Mouse (Mus musculus) heart, embryonic 10.5 days (tissue): ENCODE measurements around the gene Mroh9. TPM values are rescaled to one million over a fixed set of nuclear protein-coding genes. Genes with fewer than 3 reads are reported as not detected.

ENCODE experiments used
- DNase-seq: peaks from one replicate; pipeline ENCODE4 v3.0.0-alpha.2; 2017; ENCODE audit warnings: low spot score
- H3K27ac ChIP-seq: fragments of 300-500 bp; sonication (generic); 2 replicates; pipeline ENCODE4 v1.5.1; 2016; ENCODE audit warnings: mild to moderate bottlenecking
- H3K27me3 ChIP-seq: fragments of 300-500 bp; sonication (generic); 2 replicates; pipeline ENCODE4 v1.6.1; 2016; ENCODE audit warnings: mild to moderate bottlenecking; ENCODE audit not compliant: poor library complexity, insufficient read depth, severe bottlenecking
- H3K36me3 ChIP-seq: fragments of 300-500 bp; sonication (generic); 2 replicates; pipeline ENCODE4 v1.6.1; 2016; ENCODE audit warnings: mild to moderate bottlenecking, moderate library complexity
- H3K4me1 ChIP-seq: fragments of 300-500 bp; sonication (generic); 2 replicates; pipeline ENCODE4 v1.6.1; 2016; ENCODE audit warnings: mild to moderate bottlenecking
- H3K4me3 ChIP-seq: fragments of 300-500 bp; sonication (generic); 2 replicates; pipeline ENCODE4 v1.5.1; 2016; ENCODE audit warnings: mild to moderate bottlenecking, moderate library complexity
- H3K9me3 ChIP-seq: fragments of 300-500 bp; sonication (generic); 2 replicates; pipeline ENCODE4 v1.6.1; 2016; ENCODE audit warnings: mild to moderate bottlenecking, moderate library complexity
- WGBS: fragments of 180-500 bp; shearing (Covaris S2); methylation state at CpG from one replicate; pipeline ENCODE4 v1.1.7; 2016; 5-methylcytosine and 5-hydroxymethylcytosine counted together
- polyA plus RNA-seq: library from polyadenylated mRNA; unstranded; fragments of >200 nt; fragmentation: Nextera tagmentation; extraction: Ambion mirVana; gene quantifications from 2 replicates; pipeline ENCODE4 v1.2.1, GENCODE M21; 2016

The Mroh9 gene
- polyA plus RNA-seq, 1 experiment from 2014 or later, result not detected

- H3K27me3 ChIP-seq, result no peaks in the 10 kb centered on the region
- no peaks in the 10 kb centered on the region for H3K4me1 ChIP-seq
- no peaks in the 10 kb centered on the region for H3K36me3 ChIP-seq
- no peak for DNase-seq
- H3K9me3 ChIP-seq, result no peaks in the 10 kb centered on the region
- H3K27ac ChIP-seq, result no peak overlapping the region
- no peak overlapping the region for H3K4me3 ChIP-seq
Measured at GRCm38 (mm10) chr1:163055629-163056028, 29.8 kb downstream of the Mroh9 start.

GRCm38 (mm10) chr1:163023075-163023474, 62.4 kb downstream of the Mroh9 start:
- Histone ChIP-seq H3K27ac (no peak overlapping the region), H3K4me3 (no peak overlapping the region), H3K36me3 (no peaks in the 10 kb centered on the region), H3K4me1 (no peaks in the 10 kb centered on the region), H3K27me3 (no peaks in the 10 kb centered on the region), H3K9me3 (no peaks in the 10 kb centered on the region)
- DNase-seq, result no peak

- Histone ChIP-seq H3K27ac (no peak overlapping the region), H3K4me1 (no peaks in the 10 kb centered on the region), H3K4me3 (no peak overlapping the region), H3K36me3 (no peaks in the 10 kb centered on the region), H3K9me3 (no peaks in the 10 kb centered on the region), H3K27me3 (no peaks in the 10 kb centered on the region)
- DNase-seq, result no peak
- WGBS, result 61% methylated on average over 3 of the region's 3 CpGs
Measured at GRCm38 (mm10) chr1:163009220-163009619, 76.2 kb downstream of the Mroh9 start.

GRCm38 (mm10) chr1:163003496-163003895, 82.0 kb downstream of the Mroh9 start:
- Histone ChIP-seq H3K27ac (no peak overlapping the region), H3K4me3 (no peak overlapping the region), H3K36me3 (no peaks in the 10 kb centered on the region), H3K4me1 (no peaks in the 10 kb centered on the region), H3K9me3 (no peaks in the 10 kb centered on the region), H3K27me3 (no peaks in the 10 kb centered on the region)
- 88% methylated on average over 2 of the region's 2 CpGs for WGBS
- no peak for DNase-seq

- DNase-seq, result no peak
- no peaks in the 10 kb centered on the region for H3K36me3 ChIP-seq
- H3K4me3 ChIP-seq, result no peak overlapping the region
- 75% methylated on average over 4 of the region's 4 CpGs for WGBS
- H3K27me3 ChIP-seq, result no peaks in the 10 kb centered on the region
- no peaks in the 10 kb centered on the region for H3K9me3 ChIP-seq
- H3K27ac ChIP-seq, result no peak overlapping the region
- no peaks in the 10 kb centered on the region for H3K4me1 ChIP-seq
Measured at GRCm38 (mm10) chr1:163001271-163001829, 84.1 kb downstream of the Mroh9 start.

- H3K36me3 ChIP-seq, result no peaks in the 10 kb centered on the region
- no peak overlapping the region for H3K27ac ChIP-seq
- H3K4me3 ChIP-seq, result no peak overlapping the region
- H3K27me3 ChIP-seq, result no peaks in the 10 kb centered on the region
- H3K9me3 ChIP-seq, result no peaks in the 10 kb centered on the region
- no peaks in the 10 kb centered on the region for H3K4me1 ChIP-seq
- DNase-seq, result no peak
- 86% methylated on average over 3 of the region's 3 CpGs for WGBS
Measured at GRCm38 (mm10) chr1:162987546-162987945, 97.9 kb downstream of the Mroh9 start.

GRCm38 (mm10) chr1:162986777-162987176, 98.7 kb downstream of the Mroh9 start:
- Histone ChIP-seq H3K4me3 (no peak overlapping the region), H3K36me3 (no peaks in the 10 kb centered on the region), H3K27ac (no peak overlapping the region), H3K27me3 (no peaks in the 10 kb centered on the region), H3K4me1 (no peaks in the 10 kb centered on the region), H3K9me3 (no peaks in the 10 kb centered on the region)
- DNase-seq, result no peak
- WGBS, result 81% methylated on average over 1 of the region's 1 CpGs

GRCm38 (mm10) chr1:162986121-162986748, 99.2 kb downstream of the Mroh9 start:
- 71% methylated on average over 2 of the region's 2 CpGs for WGBS
- no peaks in the 10 kb centered on the region for H3K27me3 ChIP-seq
- H3K36me3 ChIP-seq, result no peaks in the 10 kb centered on the region
- H3K4me1 ChIP-seq, result no peaks in the 10 kb centered on the region
- DNase-seq, result no peak
- no peaks in the 10 kb centered on the region for H3K9me3 ChIP-seq
- H3K27ac ChIP-seq, result no peak overlapping the region
- no peak overlapping the region for H3K4me3 ChIP-seq

- no peak for DNase-seq
- no peaks in the 10 kb centered on the region for H3K4me1 ChIP-seq
- no peak within 1 kb of the TSS for H3K27ac ChIP-seq
- no peaks in the 10 kb centered on the region for H3K27me3 ChIP-seq
- H3K4me3 ChIP-seq, result no peak within 1 kb of the TSS
- H3K36me3 ChIP-seq, result no peaks in the 10 kb centered on the region
- 63% methylated on average over 1 of the region's 1 CpGs for WGBS
- H3K9me3 ChIP-seq, result no peaks in the 10 kb centered on the region
Measured at GRCm38 (mm10) chr1:162984428-162984827, 101.0 kb downstream of the Mroh9 start, which contains the start of gene Fmo3. Fmo3 (minus strand) TSS chr1:162984528.

Other genes starting within 250 kb of the Mroh9 start
- gene Fmo1, start 219.1 kb downstream of the Mroh9 start, polyA plus RNA-seq, result 1.7 and 2.8 TPM in 2 replicates
- gene Fmo2, start 186.9 kb downstream of the Mroh9 start, polyA plus RNA-seq, result 0.10 TPM in 1 of 2 replicates, not detected in the other
- not detected in 2 replicates for gene Fmo6, start 148.2 kb downstream of the Mroh9 start, polyA plus RNA-seq
- gene Fmo3, start 101.1 kb downstream of the Mroh9 start, polyA plus RNA-seq, result not detected in 2 replicates
- 7.9 and 20.3 TPM in 2 replicates for gene Prrx1, start 228.0 kb upstream of the Mroh9 start, polyA plus RNA-seq